In genomic region chr1:191008707-191009106, GRCm38 (mm10) we compare ENCODE assay signal across 15 mouse cellular contexts. TPM values are rescaled to one million over a fixed set of nuclear protein-coding genes. Genes with fewer than 3 reads are reported as not detected.
DNase-seq lines count a peak whose midpoint lies in the region; ATAC-seq and TF ChIP-seq lines count a peak whose summit lies in the region.
"Had no signal": no experiment of that assay in that cellular context is flagged by ENCODE, and none has a peak within 500 bp of the region (broad histone marks: within the 10 kb centered on the region; RNA-seq: fewer than 3 reads in every experiment).

No protein-coding gene starts in this region.

- TF ChIP-seq POLR2A in spleen, adult 2 months (IDR thresholded peaks at IDR 0.05; ENCODE audit: low read depth, low read length) = no peak

- no peak for ATAC-seq in heart, postnatal 0 days (ENCODE audit: insufficient read depth, low read depth)
- ATAC-seq in heart, embryonic 11.5 days (replicated peaks; ENCODE audit: insufficient number of reproducible peaks, low FRiP score, low TSS enrichment) = no peak
- ATAC-seq: midbrain, embryonic 15.5 days had no signal

- TF ChIP-seq EP300 in heart, postnatal 0 days (IDR thresholded peaks at IDR 0.05; ENCODE audit: low read depth) = no peak

- peaks cover 63% of the 10 kb centered on the region for H3K36me3 ChIP-seq in heart, postnatal 0 days (replicated peaks; ENCODE audit: control insufficient read depth, insufficient read depth, low read length)
- peaks cover 37% of the 10 kb centered on the region for H3K36me3 ChIP-seq in heart, embryonic 11.5 days (ENCODE audit: control insufficient read depth, insufficient read depth, low read length)
- peaks cover 17% of the 10 kb centered on the region for H3K36me3 ChIP-seq in spleen, adult 2 months (ENCODE audit: control insufficient read depth, insufficient read depth, low read length)

- WGBS in heart, postnatal 0 days = 96% methylated on average over 5 of the region's 5 CpGs
- WGBS in heart, embryonic 11.5 days (ENCODE audit: insufficient replicate concordance) = 98% methylated on average over 5 of the region's 5 CpGs
- WGBS in spleen, adult 2 months = 98% methylated on average over 5 of the region's 5 CpGs

- H3K4me1 ChIP-seq in heart, postnatal 0 days (ENCODE audit: control insufficient read depth, insufficient read depth) = no peaks in the 10 kb centered on the region
- H3K4me1 ChIP-seq in heart, embryonic 11.5 days (ENCODE audit: control insufficient read depth, insufficient read depth, low read length) = no peaks in the 10 kb centered on the region
- no peaks in the 10 kb centered on the region for H3K4me1 ChIP-seq in spleen, adult 2 months (ENCODE audit: control insufficient read depth, insufficient read depth, insufficient read length)
- H3K4me1 ChIP-seq: heart, embryonic 13.5 days; liver, embryonic 13.5 days; midbrain, embryonic 15.5 days had no signal

- no peak overlapping the region for H3K9ac ChIP-seq in heart, postnatal 0 days (replicated peaks; ENCODE audit: low read depth, low read length)
- H3K9ac ChIP-seq in heart, embryonic 11.5 days (ENCODE audit: low read depth, low read length) = no peak overlapping the region
- H3K9ac ChIP-seq: heart, embryonic 13.5 days; liver, embryonic 13.5 days; midbrain, embryonic 15.5 days had no signal

- H3K9me3 ChIP-seq in heart, postnatal 0 days (replicated peaks; ENCODE audit: control insufficient read depth, low read length) = no peaks in the 10 kb centered on the region
- no peaks in the 10 kb centered on the region for H3K9me3 ChIP-seq in heart, embryonic 11.5 days (replicated peaks; ENCODE audit: control insufficient read depth, low read length)
- H3K9me3 ChIP-seq: heart, embryonic 13.5 days; liver, embryonic 13.5 days; midbrain, embryonic 15.5 days had no signal

- H3K27ac ChIP-seq in heart, postnatal 0 days (ENCODE audit: low read depth) = no peak overlapping the region
- no peak overlapping the region for H3K27ac ChIP-seq in heart, embryonic 11.5 days (ENCODE audit: low read depth, low read length)
- no peak overlapping the region for H3K27ac ChIP-seq in spleen, adult 2 months (ENCODE audit: insufficient read depth, low read length)
- H3K27ac ChIP-seq: heart, embryonic 13.5 days; liver, embryonic 13.5 days; midbrain, embryonic 15.5 days had no signal

- no peak overlapping the region for H3K4me3 ChIP-seq in heart, postnatal 0 days (ENCODE audit: low read depth, low read length)
- H3K4me3 ChIP-seq in heart, embryonic 11.5 days (ENCODE audit: low read depth, low read length) = no peak overlapping the region
- no peak overlapping the region for H3K4me3 ChIP-seq in spleen, adult 2 months (ENCODE audit: extremely low read depth, insufficient read depth, insufficient read length)
- H3K4me3 ChIP-seq: heart, embryonic 13.5 days; liver, embryonic 13.5 days; midbrain, embryonic 15.5 days had no signal

- no peak overlapping the region for H3K4me2 ChIP-seq in heart, postnatal 0 days (ENCODE audit: low read depth, low read length)
- H3K4me2 ChIP-seq in heart, embryonic 11.5 days = no peak overlapping the region
- H3K4me2 ChIP-seq: heart, embryonic 13.5 days; liver, embryonic 13.5 days; midbrain, embryonic 15.5 days had no signal

- no peak for DNase-seq in heart, postnatal 0 days (ENCODE audit: low spot score)
- DNase-seq in spleen, adult 2 months (ENCODE audit: low read depth in 1 of 2, low spot score in 2 of 2) = no peak
- DNase-seq in spleen, adult 12 weeks (ENCODE audit: low spot score) = no peak
- DNase-seq in ZHBTc4 (ENCODE audit: low read depth, low spot score) = peak; percentile 55
- DNase-seq in thymus, postnatal 36 days = peak; percentile 13 to 18
- no peak for DNase-seq in layer of hippocampus, postnatal 14 days (ENCODE audit: low spot score in 2 of 2)
- no peak for DNase-seq in right cerebral cortex, adult 18-20 months
- DNase-seq: adrenal gland, postnatal 14 days; cerebellum, adult 9-11 months; liver, embryonic 13.5 days had no signal

- TF ChIP-seq CTCF in heart, postnatal 0 days (IDR thresholded peaks at IDR 0.05; ENCODE audit: low read depth) = peak; percentile 24; the same call in 1 of the 2 replicates
- TF ChIP-seq CTCF in spleen, adult 2 months (IDR thresholded peaks at IDR 0.05; ENCODE audit: extremely low read depth, insufficient read depth, insufficient read length, insufficient replicate concordance) = 0 out of 2 replicates have a peak, but pooled peaks have one; percentile 1

- H3K27me3 ChIP-seq in heart, postnatal 0 days (ENCODE audit: control insufficient read depth, insufficient read depth, low read length) = no peaks in the 10 kb centered on the region
- no peaks in the 10 kb centered on the region for H3K27me3 ChIP-seq in heart, embryonic 11.5 days (ENCODE audit: control insufficient read depth, insufficient read depth, low read length)
- no peaks in the 10 kb centered on the region for H3K27me3 ChIP-seq in spleen, adult 2 months (ENCODE audit: control insufficient read depth, insufficient read depth, low read length)
- H3K27me3 ChIP-seq: heart, embryonic 13.5 days; liver, embryonic 13.5 days; midbrain, embryonic 15.5 days had no signal

RNA-seq across cellular contexts. Expression of gene Flvcr1, which starts 17.3 kb away (rescaled TPM):
- 5.2 and 11.1 TPM in 2 replicates for total RNA-seq in heart, postnatal 0 days (2014; rRNA removed; ENCODE audit: low replicate concordance)
- 1.6 and 2.4 TPM in 2 replicates for polyA plus RNA-seq in heart, postnatal 0 days (2015; fragmentation: Nextera tagmentation; extraction: Ambion mirVana)
- polyA plus RNA-seq in heart, embryonic 11.5 days (2014; fragmentation: Nextera tagmentation; extraction: Ambion mirVana) = 5.4 and 5.6 TPM in 2 replicates
- 15.6 and 26.4 TPM in 2 replicates for polyA plus RNA-seq in spleen, adult 2 months (2012; rRNA removed)
- total RNA-seq in layer of hippocampus, postnatal 14 days (2021) = 10 to 100 TPM; 18.6 to 21.6 TPM

RNA-seq across cellular contexts. Expression of gene Spata45, which starts 27.7 kb away (rescaled TPM):
- total RNA-seq in heart, postnatal 0 days (2014; rRNA removed; ENCODE audit: low replicate concordance) = not detected in 2 replicates
- polyA plus RNA-seq in heart, postnatal 0 days (2015; fragmentation: Nextera tagmentation; extraction: Ambion mirVana) = not detected in 2 replicates
- 0.86 TPM in 1 of 2 replicates, not detected in the other for polyA plus RNA-seq in heart, embryonic 11.5 days (2014; fragmentation: Nextera tagmentation; extraction: Ambion mirVana)
- polyA plus RNA-seq in spleen, adult 2 months (2012; rRNA removed) = not detected in 2 replicates
- total RNA-seq in layer of hippocampus, postnatal 14 days (2021) = not detected
- total RNA-seq: adrenal gland, postnatal 14 days had no signal
- polyA plus RNA-seq: embryonic facial prominence, embryonic 14.5 days; heart, embryonic 13.5 days; intestine, embryonic 14.5 days; liver, embryonic 13.5 days; midbrain, embryonic 15.5 days had no signal

RNA-seq across cellular contexts. Expression of gene Vash2, which starts 29.6 kb away (rescaled TPM):
- 21.9 and 39.5 TPM in 2 replicates for total RNA-seq in heart, postnatal 0 days (2014; rRNA removed; ENCODE audit: low replicate concordance)
- polyA plus RNA-seq in heart, postnatal 0 days (2015; fragmentation: Nextera tagmentation; extraction: Ambion mirVana) = 18.9 and 23.5 TPM in 2 replicates
- polyA plus RNA-seq in heart, embryonic 11.5 days (2014; fragmentation: Nextera tagmentation; extraction: Ambion mirVana) = 66.2 and 75.8 TPM in 2 replicates
- polyA plus RNA-seq in spleen, adult 2 months (2012; rRNA removed) = 0.56 and 1.2 TPM in 2 replicates
- total RNA-seq in layer of hippocampus, postnatal 14 days (2021) = 1 to 10 TPM; 6.4 to 7.4 TPM

RNA-seq across cellular contexts. Expression of gene Tatdn3, which starts 54.0 kb away (rescaled TPM):
- 8.3 and 18.8 TPM in 2 replicates for total RNA-seq in heart, postnatal 0 days (2014; rRNA removed; ENCODE audit: low replicate concordance)
- polyA plus RNA-seq in heart, postnatal 0 days (2015; fragmentation: Nextera tagmentation; extraction: Ambion mirVana) = 20.0 and 21.2 TPM in 2 replicates
- polyA plus RNA-seq in heart, embryonic 11.5 days (2014; fragmentation: Nextera tagmentation; extraction: Ambion mirVana) = 19.6 and 20.3 TPM in 2 replicates
- polyA plus RNA-seq in spleen, adult 2 months (2012; rRNA removed) = 2.2 and 2.6 TPM in 2 replicates
- total RNA-seq in layer of hippocampus, postnatal 14 days (2021) = 10 to 100 TPM; 30.0 to 42.1 TPM

RNA-seq across cellular contexts. Expression of gene Nsl1, which starts 54.1 kb away (rescaled TPM):
- total RNA-seq in heart, postnatal 0 days (2014; rRNA removed; ENCODE audit: low replicate concordance) = 3.0 and 3.2 TPM in 2 replicates
- polyA plus RNA-seq in heart, postnatal 0 days (2015; fragmentation: Nextera tagmentation; extraction: Ambion mirVana) = 3.5 and 4.1 TPM in 2 replicates
- 12.7 and 14.0 TPM in 2 replicates for polyA plus RNA-seq in heart, embryonic 11.5 days (2014; fragmentation: Nextera tagmentation; extraction: Ambion mirVana)
- polyA plus RNA-seq in spleen, adult 2 months (2012; rRNA removed) = 1.4 and 3.5 TPM in 2 replicates
- 1 to 10 TPM in 1 of 2 experiments, under 1 TPM in 1; 0.60 to 1.2 TPM for total RNA-seq in layer of hippocampus, postnatal 14 days (2021)

Comparison
In these comparisons a context has a peak if more than half of its experiments do, and no peak if none do; other contexts are left out.
1. DNase-seq: peak in ZHBTc4 (single experiment) and thymus, postnatal 36 days (2 of 2); none in heart, postnatal 0 days (single experiment), spleen, adult 2 months (0 of 2), spleen, adult 12 weeks (single experiment), layer of hippocampus, postnatal 14 days (0 of 2) and right cerebral cortex, adult 18-20 months (single experiment).